Mouse (Mus musculus): ENCODE data around the gene Ick.

- TF ChIP-seq CEBPB (IDR thresholded peaks at IDR 0.05; ENCODE audit: insufficient read depth, poor library complexity, severe bottlenecking): no peak
- no peak for TF ChIP-seq TCF12 (IDR thresholded peaks at IDR 0.05; ENCODE audit: insufficient read depth, poor library complexity, severe bottlenecking)
- TF ChIP-seq USF1 (IDR thresholded peaks at IDR 0.05; ENCODE audit: low read depth): no peak
- TF ChIP-seq POLR2A (IDR thresholded peaks at IDR 0.05; ENCODE audit: insufficient read length, low read depth): no peak
- TF ChIP-seq E2F4 (IDR thresholded peaks at IDR 0.05; ENCODE audit: insufficient read depth): no peak
- no peak for TF ChIP-seq POLR2AphosphoS2 (IDR thresholded peaks at IDR 0.05; ENCODE audit: insufficient read length, low read depth)
- TF ChIP-seq MAX (IDR thresholded peaks at IDR 0.05; ENCODE audit: low read depth): no peak
- no peak for TF ChIP-seq REST (IDR thresholded peaks at IDR 0.05; ENCODE audit: insufficient read depth, insufficient read length)
- no peak for TF ChIP-seq SRF (IDR thresholded peaks at IDR 0.05; ENCODE audit: control insufficient read depth, insufficient read length, low read depth)
Observed at GRCm38 (mm10) chr9:78212341-78213049, 103.5 kb downstream of the Ick start.

Data from myocyte (in vitro differentiated cells).